Mouse (Mus musculus) intestine, postnatal 0 days (tissue): ENCODE data around the gene Prkrip1. TPM values are rescaled to one million over a fixed set of nuclear protein-coding genes. Genes with fewer than 3 reads are reported as not detected.
"Not testable (repeated sequence)": the region's sequence is repeated elsewhere in the genome, so short reads cannot be mapped to it uniquely, and the experiment has no call there.

Source experiments
- ATAC-seq: fragments of 200-750 bp; cut with Nextera tagmentation; 2 replicates; pipeline ENCODE4 v1.8.0; 2017; ENCODE audit warnings: mild to moderate bottlenecking, moderate TSS enrichment, moderate library complexity
- H3K27ac ChIP-seq: fragments of 300-500 bp; sonication (generic); 2 replicates; pipeline ENCODE4 v1.5.1; 2014; ENCODE audit warnings: mild to moderate bottlenecking, low read depth, low read length, moderate library complexity
- H3K27me3 ChIP-seq: fragments of 300-500 bp; sonication (generic); replicated peaks from 2 replicates; pipeline ENCODE4 v1.6.1; 2014; ENCODE audit warnings: low read length, mixed read lengths; ENCODE audit not compliant: control insufficient read depth, insufficient read depth
- H3K36me3 ChIP-seq: fragments of 300-500 bp; sonication (generic); 2 replicates; pipeline ENCODE4 v1.6.1; 2014; ENCODE audit warnings: mild to moderate bottlenecking, moderate library complexity; ENCODE audit not compliant: control insufficient read depth, insufficient read depth
- H3K4me1 ChIP-seq: fragments of 300-500 bp; sonication (generic); replicated peaks from 2 replicates; pipeline ENCODE4 v1.6.1; 2014; ENCODE audit warnings: antibody characterized with exemption, low read length, mixed read lengths; ENCODE audit not compliant: control insufficient read depth, insufficient read depth
- H3K4me2 ChIP-seq: fragments of 300-500 bp; sonication (generic); replicated peaks from 2 replicates; pipeline ENCODE4 v1.6.1; 2014; ENCODE audit warnings: low read depth, mild to moderate bottlenecking, moderate library complexity
- H3K4me3 ChIP-seq: fragments of 300-500 bp; sonication (generic); 2 replicates; pipeline ENCODE4 v1.5.1; 2014; ENCODE audit warnings: low read depth, low read length
- H3K9ac ChIP-seq: fragments of 300-500 bp; sonication (generic); 2 replicates; pipeline ENCODE4 v1.6.1; 2014; ENCODE audit warnings: mild to moderate bottlenecking, low read depth, low read length
- H3K9me3 ChIP-seq: fragments of 300-500 bp; sonication (generic); 2 replicates; pipeline ENCODE4 v1.6.1; 2016; ENCODE audit warnings: mixed run types; ENCODE audit not compliant: control insufficient read depth
- CTCF ChIP-seq: sonication (generic); IDR thresholded peaks from 2 replicates; pipeline ENCODE4 v1.5.1; 2016; ENCODE audit warnings: low read depth, mild to moderate bottlenecking, control low read depth, antibody characterized with exemption, moderate library complexity
- WGBS: fragments of 180-500 bp; shearing (Covaris S2); extraction: QIAGEN DNeasy Blood & Tissue Kit; methylation state at CpG from one replicate; pipeline ENCODE4 v1.1.7; 2014; 5-methylcytosine and 5-hydroxymethylcytosine counted together
- polyA plus RNA-seq: library from polyadenylated mRNA; unstranded; fragments of >200 nt; fragmentation: Nextera tagmentation; extraction: Ambion mirVana; gene quantifications from 2 replicates; pipeline ENCODE4 v1.2.1, GENCODE M21; 2015

Prkrip1 gene
- polyA plus RNA-seq, 1 experiment from 2014 or later, result 37.7 TPM

- Histone ChIP-seq H3K27ac (no peak overlapping the region), H3K9me3 (no peaks in the 10 kb centered on the region), H3K27me3 (no peaks in the 10 kb centered on the region), H3K9ac (no peak overlapping the region), H3K4me1 (no peaks in the 10 kb centered on the region), H3K36me3 (no peaks in the 10 kb centered on the region), H3K4me3 (no peak overlapping the region), H3K4me2 (no peak overlapping the region)
- TF ChIP-seq CTCF, result no peak
- no peak for ATAC-seq
- 78% methylated on average over 5 of the region's 5 CpGs for WGBS
Observed at GRCm38 (mm10) chr5:136213716-136214115, 15.0 kb upstream of the Prkrip1 start.

- TF ChIP-seq CTCF, result no peak
- Histone ChIP-seq H3K9me3 (no peaks in the 10 kb centered on the region), H3K9ac (no peak overlapping the region), H3K36me3 (no peaks in the 10 kb centered on the region), H3K27ac (no peak overlapping the region), H3K4me3 (no peak overlapping the region), H3K27me3 (no peaks in the 10 kb centered on the region), H3K4me1 (no peaks in the 10 kb centered on the region), H3K4me2 (no peak overlapping the region)
- 86% methylated on average over 11 of the region's 11 CpGs for WGBS
- ATAC-seq, result no peak
Observed at GRCm38 (mm10) chr5:136212716-136213115, 14.0 kb upstream of the Prkrip1 start.

- not testable (repeated sequence) for H3K27ac ChIP-seq, ATAC-seq, H3K4me3 ChIP-seq, H3K4me1 ChIP-seq, H3K27me3 ChIP-seq, H3K4me2 ChIP-seq, H3K9me3 ChIP-seq, H3K36me3 ChIP-seq, H3K9ac ChIP-seq
- WGBS, result 90% methylated on average over 14 of the region's 14 CpGs
Observed at GRCm38 (mm10) chr5:136211341-136212102, 12.8 kb upstream of the Prkrip1 start.

GRCm38 (mm10) chr5:136210549-136210948 lies 11.8 kb upstream of the Prkrip1 start:
- no peak overlapping the region for H3K9ac ChIP-seq
- H3K36me3 ChIP-seq, result no peaks in the 10 kb centered on the region
- no peak for TF ChIP-seq CTCF
- WGBS, result 76% methylated on average over 5 of the region's 5 CpGs
- no peaks in the 10 kb centered on the region for H3K27me3 ChIP-seq
- H3K4me3 ChIP-seq, result no peak overlapping the region
- no peak for ATAC-seq
- H3K4me2 ChIP-seq, result no peak overlapping the region
- H3K27ac ChIP-seq, result no peak overlapping the region
- H3K4me1 ChIP-seq, result no peaks in the 10 kb centered on the region
- H3K9me3 ChIP-seq, result no peaks in the 10 kb centered on the region

- 30% methylated on average over 7 of the region's 7 CpGs for WGBS
- Histone ChIP-seq H3K27me3 (no peaks in the 10 kb centered on the region), H3K4me1 (no peaks in the 10 kb centered on the region), H3K4me3 (no peak overlapping the region), H3K27ac (no peak overlapping the region), H3K9ac (no peak overlapping the region), H3K36me3 (peaks cover 6% of the 10 kb centered on the region; the same call in 1 of the 2 replicates), H3K9me3 (no peaks in the 10 kb centered on the region), H3K4me2 (no peak overlapping the region)
- no peak for ATAC-seq
- TF ChIP-seq CTCF, result peak; percentile 97
Observed at GRCm38 (mm10) chr5:136201832-136202231, 3.1 kb upstream of the Prkrip1 start.

GRCm38 (mm10) chr5:136199526-136199925 lies 763 bp upstream of the Prkrip1 start:
- 25% methylated on average over 11 of the region's 11 CpGs for WGBS
- peak overlapping the region; percentile 93 for H3K4me3 ChIP-seq
- no peak for ATAC-seq
- peak; percentile 29; the same call in 1 of the 2 replicates for TF ChIP-seq CTCF
- no peaks in the 10 kb centered on the region for H3K9me3 ChIP-seq
- H3K27me3 ChIP-seq, result no peaks in the 10 kb centered on the region
- peaks cover 25% of the 10 kb centered on the region for H3K36me3 ChIP-seq
- peak overlapping the region; percentile 77 for H3K4me2 ChIP-seq
- H3K9ac ChIP-seq, result peak overlapping the region; percentile 91; the same call in 1 of the 2 replicates
- peak overlapping the region; percentile 79; the same call in 1 of the 2 replicates for H3K27ac ChIP-seq
- no peaks in the 10 kb centered on the region for H3K4me1 ChIP-seq
